Mouse (Mus musculus) ES-Bruce4 (cell line): ENCODE measurements around the gene Lrpap1. TPM values are rescaled to one million over a fixed set of nuclear protein-coding genes. Genes with fewer than 3 reads are reported as not detected.

Experiments used
- H3K27ac ChIP-seq: 2 replicates; pipeline ENCODE4 v1.5.1; 2012; ENCODE audit warnings: low read length, inconsistent platforms; ENCODE audit not compliant: insufficient read depth
- H3K27me3 ChIP-seq: 2 replicates; pipeline ENCODE4 v1.6.1; 2012; ENCODE audit warnings: mild to moderate bottlenecking, low read length, inconsistent platforms; ENCODE audit not compliant: control insufficient read depth, poor library complexity, insufficient read depth, severe bottlenecking
- H3K36me3 ChIP-seq: 2 replicates; pipeline ENCODE4 v1.6.1; 2012; ENCODE audit warnings: inconsistent platforms, mild to moderate bottlenecking, low read length, moderate library complexity; ENCODE audit not compliant: control insufficient read depth, poor library complexity, insufficient read depth, severe bottlenecking
- H3K4me1 ChIP-seq: one replicate; pipeline ENCODE4 v1.8.1; 2011; ENCODE audit warnings: low read length; ENCODE audit not compliant: control insufficient read depth, insufficient read depth
- H3K4me3 ChIP-seq: 2 replicates; pipeline ENCODE4 v1.5.1; 2011; ENCODE audit warnings: low read depth, mild to moderate bottlenecking, low read length
- H3K9ac ChIP-seq: 2 replicates; pipeline ENCODE4 v1.6.1; 2012; ENCODE audit warnings: low read depth, mild to moderate bottlenecking, inconsistent platforms; ENCODE audit not compliant: poor library complexity, severe bottlenecking
- H3K9me3 ChIP-seq: replicated peaks from 2 replicates; pipeline ENCODE4 v1.6.1; 2012; ENCODE audit warnings: mild to moderate bottlenecking, low read length, inconsistent platforms; ENCODE audit not compliant: control insufficient read depth, poor library complexity, insufficient read depth, severe bottlenecking
- CTCF ChIP-seq: IDR thresholded peaks from one replicate; pipeline ENCODE4 v1.8.1; 2011; ENCODE audit warnings: low read depth, low read length
- EP300 ChIP-seq: IDR thresholded peaks from 2 replicates; pipeline ENCODE4 v1.6.1; 2011; ENCODE audit warnings: low read depth, low read length; ENCODE audit not compliant: insufficient read depth
- POLR2A ChIP-seq: IDR thresholded peaks from one replicate; pipeline ENCODE4 v1.8.1; 2011; ENCODE audit warnings: low read length; ENCODE audit not compliant: insufficient read depth
- polyA plus RNA-seq: library from polyadenylated mRNA; stranded (reverse); fragments of >200 nt; gene quantifications from 2 replicates; pipeline ENCODE4 v1.2.4, GENCODE M21; 2011; ENCODE audit warnings: low read depth; ENCODE audit not compliant: missing spikeins, insufficient read depth, insufficient read length

The Lrpap1 gene
- polyA plus RNA-seq, 1 experiment: 127 TPM

- Histone ChIP-seq H3K27ac (no peak overlapping the region), H3K9me3 (no peaks in the 10 kb centered on the region), H3K27me3 (no peaks in the 10 kb centered on the region), H3K4me1 (no peaks in the 10 kb centered on the region), H3K36me3 (no peaks in the 10 kb centered on the region), H3K9ac (no peak overlapping the region), H3K4me3 (no peak overlapping the region)
- TF ChIP-seq CTCF: peak; percentile 41
- TF ChIP-seq EP300: no peak
- TF ChIP-seq POLR2A: no peak
These were observed 55.0 kb downstream of the Lrpap1 start for GRCm38 (mm10) chr5:35050541-35050940.

- TF ChIP-seq EP300 (no peak), CTCF (peak; percentile 73)
- no peaks in the 10 kb centered on the region for H3K4me1 ChIP-seq
- no peak overlapping the region for H3K4me3 ChIP-seq
- H3K27me3 ChIP-seq: no peaks in the 10 kb centered on the region
- no peak overlapping the region for H3K9ac ChIP-seq
- no peaks in the 10 kb centered on the region for H3K36me3 ChIP-seq
- H3K9me3 ChIP-seq: no peaks in the 10 kb centered on the region
- H3K27ac ChIP-seq: no peak overlapping the region
These were observed 62.5 kb downstream of the Lrpap1 start for GRCm38 (mm10) chr5:35043110-35043451.

DNA sequence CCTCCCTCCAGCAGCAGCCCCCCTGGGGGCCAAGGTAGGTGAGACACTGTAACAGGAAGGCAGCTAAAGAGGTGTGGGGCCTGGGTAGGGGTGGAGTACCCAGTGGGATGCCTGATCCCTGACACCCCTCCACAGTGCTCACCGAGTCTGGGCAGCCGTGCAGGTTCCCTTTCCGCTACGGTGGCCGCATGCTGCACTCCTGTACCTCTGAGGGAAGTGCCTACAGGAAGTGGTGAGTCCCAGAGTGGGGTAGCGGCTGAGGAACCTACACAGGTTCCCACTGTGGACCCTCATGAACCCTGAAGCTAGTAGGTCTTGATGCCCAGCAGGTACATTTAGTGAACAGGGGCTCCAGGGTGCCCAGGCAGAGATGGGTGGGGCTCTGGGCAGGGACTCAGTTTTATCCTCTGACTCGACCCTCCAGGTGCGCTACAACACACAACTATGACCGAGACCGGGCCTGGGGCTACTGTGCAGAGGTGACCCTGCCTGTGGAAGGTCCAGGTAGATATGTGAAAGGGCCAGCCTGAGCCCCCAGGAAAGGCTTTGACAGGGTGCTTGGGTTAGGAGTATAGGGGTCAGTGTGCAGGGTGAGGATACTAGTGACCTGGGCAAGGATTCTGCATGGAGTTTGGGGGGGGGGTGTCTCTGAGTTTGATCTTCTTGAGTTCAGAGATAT is 63.0 kb downstream of the Lrpap1 start:
- no peaks in the 10 kb centered on the region for H3K4me1 ChIP-seq
- H3K36me3 ChIP-seq: no peaks in the 10 kb centered on the region
- H3K9me3 ChIP-seq: no peaks in the 10 kb centered on the region
- no peak overlapping the region for H3K4me3 ChIP-seq
- no peak overlapping the region for H3K27ac ChIP-seq
- no peak overlapping the region for H3K9ac ChIP-seq
- no peaks in the 10 kb centered on the region for H3K27me3 ChIP-seq
- TF ChIP-seq CTCF: no peak
- no peak for TF ChIP-seq POLR2A
- no peak for TF ChIP-seq EP300

Other genes with a start within 250 kb of the Lrpap1 start
- 1.4 TPM in 1 of 2 replicates, not detected in the other for gene Msantd1, start 197.8 kb downstream of the Lrpap1 start, polyA plus RNA-seq
- 23.4 and 27.0 TPM in 2 replicates for gene Rgs12, start 156.3 kb downstream of the Lrpap1 start, polyA plus RNA-seq
- 1.1 TPM in 1 of 2 replicates, not detected in the other for gene Hgfac, start 64.3 kb downstream of the Lrpap1 start, polyA plus RNA-seq
- 0.26 TPM in 1 of 2 replicates, not detected in the other for gene Dok7, start 49.0 kb downstream of the Lrpap1 start, polyA plus RNA-seq
- not detected in 2 replicates for gene Adra2c, start 172.6 kb upstream of the Lrpap1 start, polyA plus RNA-seq